Mouse (Mus musculus) cerebellum, postnatal 36 days (tissue): ENCODE data around the gene Gm10719.
"Not testable (repeated sequence)": the region's sequence is repeated elsewhere in the genome, so short reads cannot be mapped to it uniquely, and the experiment has no call there.

Source experiments
- DNase-seq, 2 experiments: peaks; one replicate each; pipeline ENCODE4 v3.0.0; 2021 to 2022; ENCODE audit warnings: mixed read lengths in 2 of 2

The Gm10719 gene

DNA sequence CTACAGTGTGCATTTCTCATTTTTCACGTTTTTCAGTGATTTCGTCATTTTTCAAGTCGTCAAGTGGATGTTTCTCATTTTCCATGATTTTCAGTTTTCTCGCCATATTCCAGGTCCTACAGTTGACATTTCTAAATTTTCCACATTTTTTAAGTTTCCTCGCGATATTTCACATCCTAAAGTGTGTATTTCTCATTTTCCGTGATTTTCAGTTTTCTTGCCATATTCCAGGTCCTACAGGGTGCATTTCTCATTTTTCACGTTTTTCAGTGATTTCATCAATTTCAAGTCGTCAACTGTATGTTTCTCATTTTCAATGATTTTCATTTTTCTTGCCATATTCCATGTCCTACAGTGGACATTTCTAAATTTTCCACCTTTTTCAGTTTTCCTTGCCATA lies at the start of gene Gm10719:
TSS of gene Gm10719 (plus strand) at position 301 of the 400 bp plus-strand sequence.
- not testable (repeated sequence) for DNase-seq

DNA sequence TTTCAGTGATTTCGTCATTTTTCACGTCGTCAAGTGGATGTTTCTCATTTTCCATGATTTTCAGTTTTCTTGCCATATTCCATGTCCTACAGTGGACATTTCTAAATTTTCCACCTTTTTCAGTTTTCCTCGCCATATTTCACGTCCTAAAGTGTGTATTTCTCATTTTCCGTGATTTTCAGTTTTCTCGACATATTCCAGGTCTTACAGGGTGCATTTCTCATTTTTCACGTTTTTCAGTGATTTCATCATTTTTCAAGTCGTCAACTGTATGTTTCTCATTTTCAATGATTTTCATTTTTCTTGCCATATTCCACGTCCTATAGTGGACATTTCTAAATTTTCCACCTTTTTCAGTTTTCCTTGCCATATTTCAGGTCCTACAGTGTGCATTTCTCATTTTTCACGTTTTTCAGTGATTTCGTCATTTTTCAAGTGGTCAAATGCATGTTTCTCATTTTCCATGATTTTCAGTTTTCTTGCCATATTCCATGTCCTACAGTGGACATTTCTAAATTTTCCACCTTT lies 16.7 kb upstream of the Gm10719 start, which contains the start of gene Gm10722:
TSS of gene Gm10722 (plus strand) at position 478 of the 528 bp plus-strand sequence.
- DNase-seq: not testable (repeated sequence)

DNA sequence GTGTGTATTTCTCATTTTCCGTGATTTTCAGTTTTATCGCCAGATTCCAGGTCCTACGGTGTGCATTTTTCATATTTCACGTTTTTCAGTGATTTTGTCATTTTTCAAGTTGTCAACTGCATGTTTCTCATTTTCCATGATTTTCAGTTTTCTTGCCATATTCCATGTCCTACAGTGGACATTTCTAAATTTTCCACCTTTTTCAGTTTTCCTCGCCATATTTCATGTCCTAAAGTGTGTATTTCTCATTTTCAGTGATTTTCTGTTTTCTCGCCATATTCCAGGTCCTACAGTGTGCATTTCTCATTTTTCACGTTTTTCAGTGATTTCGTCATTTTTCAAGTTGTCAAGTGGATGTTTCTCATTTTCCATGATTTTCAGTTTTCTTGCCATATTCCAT lies 16.2 kb upstream of the Gm10719 start:
- peak in 1 of 2 experiments; percentile 5 for DNase-seq

DNA sequence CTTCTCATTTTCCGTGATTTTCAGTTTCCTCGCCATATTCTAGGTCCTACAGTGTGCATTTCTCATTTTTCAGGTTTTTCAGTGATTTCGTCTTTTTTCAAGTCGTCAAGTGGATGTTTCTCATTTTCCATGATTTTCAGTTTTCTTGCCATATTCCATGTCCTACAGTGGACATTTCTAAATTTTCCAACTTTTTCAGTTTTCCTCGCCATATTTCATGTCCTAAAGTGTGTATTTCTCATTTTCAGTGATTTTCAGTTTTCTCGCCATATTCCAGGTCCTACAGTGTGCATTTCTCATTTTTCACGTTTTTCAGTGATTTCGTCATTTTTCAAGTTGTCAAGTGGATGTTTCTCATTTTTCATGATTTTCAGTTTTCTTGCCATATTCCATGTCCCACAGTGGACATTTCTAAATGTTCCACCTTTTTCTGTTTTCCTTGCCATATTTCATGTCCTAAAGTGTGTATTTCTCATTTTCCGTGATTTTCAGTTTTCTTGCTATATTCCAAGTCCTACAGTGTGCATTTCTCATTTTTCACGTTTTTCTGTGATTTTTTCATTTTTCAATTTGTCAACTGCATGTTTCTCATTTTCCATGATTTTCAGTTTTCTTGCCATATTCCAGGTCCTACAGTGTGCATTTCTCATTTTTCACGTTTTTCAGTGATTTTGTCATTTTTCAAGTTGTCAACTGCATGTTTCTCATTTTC lies 15.1 kb upstream of the Gm10719 start:
- DNase-seq: peak; percentile 85 to 88

DNA sequence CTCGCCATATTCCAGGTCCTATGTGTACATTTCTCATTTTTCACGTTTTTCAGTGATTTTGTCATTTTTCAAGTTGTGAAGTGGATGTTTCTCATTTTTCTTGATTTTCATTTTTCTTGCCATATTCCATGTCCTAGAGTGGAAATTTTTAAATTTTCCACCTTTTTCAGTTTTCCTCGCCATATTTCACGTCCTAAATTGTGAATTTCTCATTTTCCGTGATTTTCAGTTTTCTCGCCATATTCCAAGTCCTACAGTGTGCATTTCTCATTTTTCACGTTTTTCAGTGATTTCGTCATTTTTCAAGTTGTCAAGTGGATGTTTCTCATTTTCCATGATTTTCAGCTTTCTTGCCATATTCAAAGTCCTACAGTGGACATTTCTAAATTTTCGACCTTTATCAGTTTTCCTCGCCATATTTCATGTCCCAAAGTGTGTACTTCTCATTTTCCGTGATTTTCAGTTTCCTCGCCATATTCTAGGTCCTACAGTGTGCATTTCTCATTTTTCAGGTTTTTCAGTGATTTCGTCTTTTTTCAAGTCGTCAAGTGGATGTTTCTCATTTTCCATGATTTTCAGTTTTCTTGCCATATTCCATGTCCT lies 14.3 kb upstream of the Gm10719 start, which contains the start of gene Gm11168:
TSS of gene Gm11168 (plus strand) at position 553 of the 603 bp plus-strand sequence.
- DNase-seq: not testable (repeated sequence)

DNA sequence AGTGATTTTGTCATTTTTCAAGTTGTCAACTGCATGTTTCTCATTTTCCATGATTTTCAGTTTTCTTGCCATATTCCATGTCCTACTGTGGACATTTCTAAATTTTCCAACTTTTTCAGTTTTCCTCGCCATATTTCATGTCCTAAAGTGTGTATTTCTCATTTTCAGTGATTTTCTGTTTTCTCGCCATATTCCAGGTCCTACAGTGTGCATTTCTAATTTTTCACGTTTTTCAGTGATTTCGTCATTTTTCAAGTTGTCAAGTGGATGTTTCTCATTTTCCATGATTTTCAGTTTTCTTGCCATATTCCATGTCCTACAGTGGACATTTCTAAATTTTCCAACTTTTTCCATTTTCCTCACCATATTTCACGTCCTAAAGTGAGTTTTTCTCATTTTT lies 11.0 kb upstream of the Gm10719 start:
- not testable (repeated sequence) for DNase-seq

DNA sequence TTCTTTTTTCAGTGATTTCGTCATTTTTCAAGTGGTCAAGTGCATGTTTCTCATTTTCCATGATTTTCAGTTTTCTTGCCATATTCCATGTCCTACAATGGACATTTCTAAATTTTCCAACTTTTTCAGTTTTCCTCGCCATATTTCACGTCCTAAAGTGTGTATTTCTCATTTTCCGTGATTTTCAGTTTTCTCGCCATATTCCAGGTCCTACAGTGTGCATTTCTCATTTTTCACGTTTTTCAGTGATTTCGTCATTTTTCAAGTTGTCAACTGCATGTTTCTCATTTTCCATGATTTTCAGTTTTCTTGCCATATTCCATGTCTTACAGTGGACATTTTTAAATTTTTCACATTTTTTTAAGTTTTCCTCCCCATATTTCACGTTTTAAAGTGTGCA lies 10.6 kb upstream of the Gm10719 start:
- peak; percentile 30 to 79 for DNase-seq

DNA sequence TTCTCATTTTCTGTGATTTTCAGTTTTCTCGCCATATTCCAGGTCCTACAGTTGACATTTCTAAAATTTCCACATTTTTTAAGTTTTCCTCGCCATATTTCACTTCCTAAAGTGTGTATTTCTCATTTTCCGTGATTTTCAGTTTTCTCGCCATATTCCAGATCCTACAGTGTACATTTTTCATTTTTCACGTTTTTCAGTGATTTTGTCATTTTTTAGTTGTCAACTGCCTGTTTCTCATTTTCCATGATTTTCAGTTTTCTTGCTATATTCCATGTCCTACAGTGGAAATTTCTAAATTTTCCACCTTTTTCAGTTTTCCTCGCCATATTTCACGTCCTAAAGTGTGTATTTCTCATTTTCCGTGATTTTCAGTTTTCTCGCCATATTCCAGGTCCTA lies 9.9 kb upstream of the Gm10719 start:
- not testable (repeated sequence) for DNase-seq

DNA sequence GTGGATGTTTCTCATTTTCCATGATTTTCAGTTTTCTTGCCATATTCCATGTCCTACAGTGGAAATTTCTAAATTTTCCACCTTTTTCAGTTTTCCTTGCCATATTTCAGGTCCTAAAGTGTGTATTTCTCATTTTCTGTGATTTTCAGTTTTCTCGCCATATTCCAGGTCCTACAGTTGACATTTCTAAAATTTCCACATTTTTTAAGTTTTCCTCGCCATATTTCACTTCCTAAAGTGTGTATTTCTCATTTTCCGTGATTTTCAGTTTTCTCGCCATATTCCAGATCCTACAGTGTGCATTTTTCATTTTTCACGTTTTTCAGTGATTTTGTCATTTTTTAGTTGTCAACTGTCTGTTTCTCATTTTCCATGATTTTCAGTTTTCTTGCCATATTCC lies 7.9 kb upstream of the Gm10719 start:
- DNase-seq: not testable (repeated sequence)

DNA sequence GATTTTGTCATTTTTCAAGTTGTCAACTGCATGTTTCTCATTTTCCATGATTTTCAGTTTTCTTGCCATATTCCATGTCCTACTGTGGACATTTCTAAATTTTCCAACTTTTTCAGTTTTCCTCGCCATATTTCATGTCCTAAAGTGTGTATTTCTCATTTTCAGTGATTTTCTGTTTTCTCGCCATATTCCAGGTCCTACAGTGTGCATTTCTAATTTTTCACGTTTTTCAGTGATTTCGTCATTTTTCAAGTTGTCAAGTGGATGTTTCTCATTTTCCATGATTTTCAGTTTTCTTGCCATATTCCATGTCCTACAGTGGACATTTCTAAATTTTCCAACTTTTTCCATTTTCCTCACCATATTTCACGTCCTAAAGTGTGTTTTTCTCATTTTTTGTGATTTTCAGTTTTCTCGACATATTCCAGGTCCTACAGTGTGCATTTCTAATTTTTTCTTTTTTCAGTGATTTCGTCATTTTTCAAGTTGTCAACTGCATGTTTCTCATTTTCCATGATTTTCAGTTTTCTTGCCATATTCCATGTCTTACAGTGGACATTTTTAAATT lies 5.1 kb upstream of the Gm10719 start:
- not testable (repeated sequence) for DNase-seq

DNA sequence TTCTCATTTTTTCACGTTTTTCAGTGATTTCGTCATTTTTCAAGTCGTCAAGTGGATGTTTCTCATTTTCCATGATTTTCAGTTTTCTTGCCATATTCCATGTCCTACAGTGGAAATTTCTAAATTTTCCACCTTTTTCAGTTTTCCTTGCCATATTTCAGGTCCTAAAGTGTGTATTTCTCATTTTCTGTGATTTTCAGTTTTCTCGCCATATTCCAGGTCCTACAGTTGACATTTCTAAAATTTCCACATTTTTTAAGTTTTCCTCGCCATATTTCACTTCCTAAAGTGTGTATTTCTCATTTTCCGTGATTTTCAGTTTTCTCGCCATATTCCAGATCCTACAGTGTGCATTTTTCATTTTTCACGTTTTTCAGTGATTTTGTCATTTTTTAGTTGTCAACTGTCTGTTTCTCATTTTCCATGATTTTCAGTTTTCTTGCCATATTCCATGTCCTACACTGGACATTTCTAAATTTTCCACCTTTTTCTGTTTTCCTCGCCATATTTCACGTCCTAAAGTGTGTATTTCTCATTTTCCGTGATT lies 4.4 kb upstream of the Gm10719 start, which contains the start of gene Gm10721:
TSS of gene Gm10721 (plus strand) at position 408 of the 547 bp plus-strand sequence.
- DNase-seq: not testable (repeated sequence)

DNA sequence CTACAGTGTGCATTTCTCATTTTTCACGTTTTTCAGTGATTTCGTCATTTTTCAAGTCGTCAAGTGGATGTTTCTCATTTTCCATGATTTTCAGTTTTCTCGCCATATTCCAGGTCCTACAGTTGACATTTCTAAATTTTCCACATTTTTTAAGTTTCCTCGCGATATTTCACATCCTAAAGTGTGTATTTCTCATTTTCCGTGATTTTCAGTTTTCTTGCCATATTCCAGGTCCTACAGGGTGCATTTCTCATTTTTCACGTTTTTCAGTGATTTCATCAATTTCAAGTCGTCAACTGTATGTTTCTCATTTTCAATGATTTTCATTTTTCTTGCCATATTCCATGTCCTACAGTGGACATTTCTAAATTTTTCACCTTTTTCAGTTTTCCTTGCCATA lies 1.9 kb upstream of the Gm10719 start, which contains the start of gene Gm10720:
TSS of gene Gm10720 (plus strand) at position 301 of the 400 bp plus-strand sequence.
- not testable (repeated sequence) for DNase-seq

DNA sequence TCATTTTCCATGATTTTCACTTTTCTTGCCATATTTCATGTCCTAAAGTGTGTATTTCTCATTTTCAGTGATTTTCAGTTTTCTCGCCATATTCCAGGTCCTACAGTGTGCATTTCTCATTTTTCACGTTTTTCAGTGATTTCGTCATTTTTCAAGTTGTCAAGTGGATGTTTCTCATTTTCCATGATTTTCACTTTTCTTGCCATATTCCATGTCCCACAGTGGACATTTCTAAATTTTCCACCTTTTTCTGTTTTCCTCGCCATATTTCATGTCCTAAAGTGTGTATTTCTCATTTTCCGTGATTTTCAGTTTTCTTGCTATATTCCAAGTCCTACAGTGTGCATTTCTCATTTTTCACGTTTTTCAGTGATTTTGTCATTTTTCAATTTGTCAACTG lies 1.3 kb upstream of the Gm10719 start:
- not testable (repeated sequence) for DNase-seq

DNA sequence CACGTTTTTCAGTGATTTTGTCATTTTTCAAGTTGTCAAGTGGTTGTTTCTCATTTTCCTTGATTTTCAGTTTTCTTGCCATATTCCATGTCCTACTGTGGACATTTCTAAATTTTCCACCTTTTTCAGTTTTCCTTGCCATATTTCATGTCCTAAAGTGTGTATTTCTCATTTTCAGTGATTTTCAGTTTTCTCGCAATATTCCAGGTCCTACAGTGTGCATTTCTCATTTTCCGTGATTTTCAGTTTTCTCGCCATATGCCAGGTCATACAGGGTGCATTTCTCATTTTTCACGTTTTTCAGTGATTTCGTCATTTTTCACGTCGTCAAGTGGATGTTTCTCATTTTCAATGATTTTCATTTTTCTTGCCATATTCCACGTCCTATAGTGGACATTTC lies 1.7 kb downstream of the Gm10719 start:
- peak; percentile 51 to 88 for DNase-seq

DNA sequence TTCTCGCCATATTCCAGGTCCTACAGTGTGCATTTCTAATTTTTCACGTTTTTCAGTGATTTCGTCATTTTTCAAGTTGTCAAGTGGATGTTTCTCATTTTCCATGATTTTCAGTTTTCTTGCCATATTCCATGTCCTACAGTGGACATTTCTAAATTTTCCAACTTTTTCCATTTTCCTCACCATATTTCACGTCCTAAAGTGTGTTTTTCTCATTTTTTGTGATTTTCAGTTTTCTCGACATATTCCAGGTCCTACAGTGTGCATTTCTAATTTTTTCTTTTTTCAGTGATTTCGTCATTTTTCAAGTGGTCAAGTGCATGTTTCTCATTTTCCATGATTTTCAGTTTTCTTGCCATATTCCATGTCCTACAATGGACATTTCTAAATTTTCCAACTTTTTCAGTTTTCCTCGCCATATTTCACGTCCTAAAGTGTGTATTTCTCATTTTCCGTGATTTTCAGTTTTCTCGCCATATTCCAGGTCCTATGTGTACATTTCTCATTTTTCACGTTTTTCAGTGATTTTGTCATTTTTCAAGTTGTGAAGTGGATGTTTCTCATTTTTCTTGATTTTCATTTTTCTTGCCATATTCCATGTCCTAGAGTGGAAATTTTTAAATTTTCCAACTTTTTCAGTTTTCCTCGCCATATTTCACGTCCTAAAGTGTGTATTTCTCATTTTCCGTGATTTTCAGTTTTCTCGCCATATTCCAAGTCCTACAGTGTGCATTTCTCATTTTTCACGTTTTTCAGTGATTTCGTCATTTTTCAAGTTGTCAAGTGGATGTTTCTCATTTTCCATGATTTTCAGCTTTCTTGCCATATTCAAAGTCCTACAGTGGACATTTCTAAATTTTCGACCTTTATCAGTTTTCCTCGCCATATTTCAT lies 2.9 kb downstream of the Gm10719 start:
- peak; percentile 24 to 33 for DNase-seq

DNA sequence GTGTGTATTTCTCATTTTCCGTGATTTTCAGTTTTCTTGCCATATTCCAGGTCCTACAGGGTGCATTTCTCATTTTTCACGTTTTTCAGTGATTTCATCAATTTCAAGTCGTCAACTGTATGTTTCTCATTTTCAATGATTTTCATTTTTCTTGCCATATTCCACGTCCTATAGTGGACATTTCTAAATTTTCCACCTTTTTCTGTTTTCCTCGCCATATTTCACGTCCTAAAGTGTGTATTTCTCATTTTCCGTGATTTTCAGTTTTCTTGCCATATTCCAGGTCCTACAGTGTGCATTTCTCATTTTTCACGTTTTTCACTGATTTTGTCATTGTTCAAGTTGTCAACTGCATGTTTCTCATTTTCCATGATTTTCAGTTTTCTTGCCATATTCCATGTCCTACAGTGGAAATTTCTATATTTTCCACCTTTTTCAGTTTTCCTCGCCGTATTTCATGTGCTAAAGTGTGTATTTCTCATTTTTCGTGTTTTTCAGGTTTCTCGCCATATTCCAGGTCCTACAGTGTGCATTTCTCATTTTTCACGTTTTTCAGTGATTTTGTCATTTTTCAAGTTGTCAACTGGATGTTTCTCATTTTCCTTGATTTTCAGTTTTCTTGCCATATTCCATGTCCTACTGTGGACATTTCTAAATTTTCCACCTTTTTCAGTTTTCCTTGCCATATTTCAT lies 5.3 kb downstream of the Gm10719 start:
- DNase-seq: peak; percentile 11 to 37

DNA sequence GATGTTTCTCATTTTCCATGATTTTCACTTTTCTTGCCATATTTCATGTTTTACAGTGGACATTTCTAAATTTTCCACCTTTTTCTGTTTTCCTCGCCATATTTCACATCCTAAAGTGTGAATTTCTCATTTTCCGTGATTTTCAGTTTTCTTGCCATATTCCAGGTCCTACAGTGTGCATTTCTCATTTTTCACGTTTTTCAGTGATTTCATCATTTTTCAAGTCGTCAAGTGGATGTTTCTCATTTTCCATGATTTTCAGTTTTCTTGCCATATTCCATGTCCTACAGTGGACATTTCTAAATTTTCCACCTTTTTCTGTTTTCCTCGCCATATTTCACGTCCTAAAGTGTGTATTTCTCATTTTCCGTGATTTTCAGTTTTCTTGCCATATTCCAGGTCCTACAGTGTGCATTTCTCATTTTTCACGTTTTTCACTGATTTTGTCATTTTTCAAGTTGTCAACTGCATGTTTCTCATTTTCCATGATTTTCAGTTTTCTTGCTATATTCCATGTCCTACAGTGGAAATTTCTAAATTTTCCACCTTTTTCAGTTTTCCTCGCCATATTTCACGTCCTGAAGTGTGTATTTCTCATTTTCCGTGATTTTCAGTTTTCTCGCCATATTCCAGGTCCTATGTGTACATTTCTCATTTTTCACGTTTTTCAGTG lies 6.2 kb downstream of the Gm10719 start, which contains the start of gene Gm10718:
TSS of gene Gm10718 (plus strand) at position 236 of the 673 bp plus-strand sequence.
- DNase-seq: not testable (repeated sequence)

DNA sequence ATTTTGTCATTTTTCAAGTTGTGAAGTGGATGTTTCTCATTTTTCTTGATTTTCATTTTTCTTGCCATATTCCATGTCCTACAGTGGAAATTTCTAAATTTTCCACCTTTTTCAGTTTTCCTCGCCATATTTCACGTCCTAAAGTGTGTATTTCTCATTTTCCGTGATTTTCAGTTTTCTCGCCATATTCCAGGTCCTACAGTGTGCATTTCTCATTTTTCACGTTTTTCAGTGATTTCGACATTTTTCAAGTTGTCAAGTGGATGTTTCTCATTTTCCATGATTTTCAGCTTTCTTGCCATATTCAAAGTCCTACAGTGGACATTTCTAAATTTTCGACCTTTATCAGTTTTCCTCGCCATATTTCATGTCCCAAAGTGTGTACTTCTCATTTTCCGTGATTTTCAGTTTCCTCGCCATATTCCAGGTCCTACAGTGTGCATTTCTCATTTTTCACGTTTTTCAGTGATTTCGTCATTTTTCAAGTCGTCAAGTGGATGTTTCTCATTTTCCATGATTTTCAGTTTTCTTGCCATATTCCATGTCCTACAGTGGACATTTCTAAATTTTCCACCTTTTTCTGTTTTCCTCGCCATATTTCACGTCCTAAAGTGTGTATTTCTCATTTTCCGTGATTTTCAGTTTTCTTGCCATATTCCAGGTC lies 6.9 kb downstream of the Gm10719 start:
- peak in 1 of 2 experiments; percentile 42 for DNase-seq

DNA sequence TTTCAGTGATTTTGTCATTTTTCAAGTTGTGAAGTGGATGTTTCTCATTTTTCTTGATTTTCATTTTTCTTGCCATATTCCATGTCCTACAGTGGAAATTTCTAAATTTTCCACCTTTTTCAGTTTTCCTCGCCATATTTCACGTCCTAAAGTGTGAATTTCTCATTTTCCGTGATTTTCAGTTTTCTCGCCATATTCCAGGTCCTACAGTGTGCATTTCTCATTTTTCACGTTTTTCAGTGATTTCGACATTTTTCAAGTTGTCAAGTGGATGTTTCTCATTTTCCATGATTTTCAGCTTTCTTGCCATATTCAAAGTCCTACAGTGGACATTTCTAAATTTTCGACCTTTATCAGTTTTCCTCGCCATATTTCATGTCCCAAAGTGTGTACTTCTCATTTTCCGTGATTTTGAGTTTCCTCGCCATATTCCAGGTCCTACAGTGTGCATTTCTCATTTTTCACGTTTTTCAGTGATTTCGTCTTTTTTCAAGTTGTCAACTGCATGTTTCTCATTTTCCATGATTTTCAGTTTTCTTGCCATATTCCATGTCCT lies 7.8 kb downstream of the Gm10719 start, which contains the start of gene Gm10717:
TSS of gene Gm10717 (plus strand) at position 506 of the 556 bp plus-strand sequence.
- peak; percentile 4 to 10 for DNase-seq
